Comparison of ENCODE assay signal across 10 mouse cellular contexts in the genomic region with DNA sequence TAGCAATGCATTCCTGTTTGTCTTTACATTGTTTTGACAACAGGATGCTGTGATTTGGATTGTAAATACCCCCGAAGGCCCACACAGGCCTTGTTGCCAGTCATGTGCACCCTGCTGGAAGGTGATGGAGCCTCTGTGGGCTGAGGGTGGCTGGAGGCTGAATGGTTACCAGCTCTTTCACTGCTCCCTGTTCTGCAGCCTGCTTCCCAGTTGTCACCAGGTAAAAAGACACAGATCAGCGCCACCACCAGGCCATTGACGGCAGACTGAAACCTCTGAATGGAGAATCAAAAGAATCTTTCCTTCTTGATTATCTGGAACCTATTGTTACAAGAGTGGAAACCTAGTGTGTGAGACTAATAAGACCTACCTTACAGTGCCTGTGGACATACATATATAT. TPM values are rescaled to one million over a fixed set of nuclear protein-coding genes. Genes with fewer than 3 reads are reported as not detected.
DNase-seq lines count a peak whose midpoint lies in the region; ATAC-seq and TF ChIP-seq lines count a peak whose summit lies in the region.
"Had no signal": no experiment of that assay in that cellular context is flagged by ENCODE, and none has a peak within 500 bp of the region (broad histone marks: within the 10 kb centered on the region; RNA-seq: fewer than 3 reads in every experiment).

No protein-coding gene starts in this region.

- no peak overlapping the region for H3K4me3 ChIP-seq in heart, postnatal 0 days (ENCODE audit: low read depth, low read length)
- H3K4me3 ChIP-seq: embryonic facial prominence, embryonic 13.5 days had no signal

- 36% methylated on average over 3 of the region's 3 CpGs for WGBS in heart, postnatal 0 days

- no peak overlapping the region for H3K27ac ChIP-seq in heart, postnatal 0 days (ENCODE audit: low read depth)
- H3K27ac ChIP-seq: embryonic facial prominence, embryonic 13.5 days had no signal

- H3K4me1 ChIP-seq in heart, postnatal 0 days (ENCODE audit: control insufficient read depth, insufficient read depth) = no peaks in the 10 kb centered on the region

- no peaks in the 10 kb centered on the region for H3K9me3 ChIP-seq in heart, postnatal 0 days (replicated peaks; ENCODE audit: control insufficient read depth, low read length)
- H3K9me3 ChIP-seq: embryonic facial prominence, embryonic 13.5 days had no signal

- H3K36me3 ChIP-seq in heart, postnatal 0 days (replicated peaks; ENCODE audit: control insufficient read depth, insufficient read depth, low read length) = no peaks in the 10 kb centered on the region
- H3K36me3 ChIP-seq: embryonic facial prominence, embryonic 13.5 days had no signal

- TF ChIP-seq CTCF in heart, postnatal 0 days (IDR thresholded peaks at IDR 0.05; ENCODE audit: low read depth) = peak; percentile 41

- no peak overlapping the region for H3K9ac ChIP-seq in heart, postnatal 0 days (replicated peaks; ENCODE audit: low read depth, low read length)
- H3K9ac ChIP-seq: embryonic facial prominence, embryonic 13.5 days had no signal

- no peak for DNase-seq in heart, postnatal 0 days (ENCODE audit: low spot score)
- no peak for DNase-seq in heart, adult 8-10 months (ENCODE audit: low spot score)
- peak; percentile 24 for DNase-seq in ovary, postnatal 36 days (ENCODE audit: low spot score)
- DNase-seq in ovary, postnatal 10 days (ENCODE audit: low spot score) = no peak
- DNase-seq in ZHBTc4 (ENCODE audit: low read depth, low spot score) = peak; percentile 44
- DNase-seq in retina, postnatal 1 day = peak; percentile 41
- DNase-seq in layer of hippocampus, adult 9-10 months (ENCODE audit: low spot score) = no peak

- no peaks in the 10 kb centered on the region for H3K27me3 ChIP-seq in heart, postnatal 0 days (ENCODE audit: control insufficient read depth, insufficient read depth, low read length)
- H3K27me3 ChIP-seq: embryonic facial prominence, embryonic 13.5 days had no signal

- TF ChIP-seq EP300 in heart, postnatal 0 days (IDR thresholded peaks at IDR 0.05; ENCODE audit: low read depth) = no peak

- no peak overlapping the region for H3K4me2 ChIP-seq in heart, postnatal 0 days (ENCODE audit: low read depth, low read length)
- H3K4me2 ChIP-seq: embryonic facial prominence, embryonic 13.5 days; heart, embryonic 11.5 days had no signal

- no peak for ATAC-seq in heart, postnatal 0 days (ENCODE audit: insufficient read depth, low read depth)
- ATAC-seq in granulocyte monocyte progenitor cell, adult 5-6 weeks (replicated peaks; ENCODE audit: poor library complexity, severe bottlenecking) = no peak

RNA-seq across cellular contexts. Expression of a gene that starts 15.1 kb away (rescaled TPM):
- total RNA-seq in heart, postnatal 0 days (2014; rRNA removed; ENCODE audit: low replicate concordance) = 6.8 and 8.2 TPM in 2 replicates
- polyA plus RNA-seq in heart, postnatal 0 days (2015; fragmentation: Nextera tagmentation; extraction: Ambion mirVana) = 2.3 and 2.4 TPM in 2 replicates
- total RNA-seq in heart, adult 8-10 months (2022) = 10 to 100 TPM; 10.1 to 13.1 (median 10.8) TPM
- total RNA-seq in granulocyte monocyte progenitor cell, adult 5-6 weeks (2014; fragmentation: Nextera tagmentation) = 14.6 and 15.7 TPM in 2 replicates
- total RNA-seq in granulocyte monocyte progenitor cell, adult 5-6 weeks (2017) = 26.2 and 29.3 TPM in 2 replicates

Comparison
In these comparisons a context has a peak if more than half of its experiments do, and no peak if none do; other contexts are left out.
1. DNase-seq: peak in ovary, postnatal 36 days (single experiment), ZHBTc4 (single experiment) and retina, postnatal 1 day (single experiment); none in heart, postnatal 0 days (single experiment), heart, adult 8-10 months (single experiment), ovary, postnatal 10 days (single experiment) and layer of hippocampus, adult 9-10 months (single experiment).